Mouse (Mus musculus) adrenal gland, adult 10 weeks (tissue): Measurements from ENCODE around the gene AC153137.1. TPM values are rescaled to one million over a fixed set of nuclear protein-coding genes. Genes with fewer than 3 reads are reported as not detected.

Experiments used
- polyA plus RNA-seq: library from polyadenylated mRNA; stranded (reverse); fragments of 350-450 nt; fragmentation: Illumina TruSeq; extraction: RNeasy Lipid Tissue Mini Kit (QIAGEN cat#74804); gene quantifications from one replicate; pipeline ENCODE4 v1.2.3, GENCODE M21; 2014; ENCODE audit warnings: low read depth, low replicate concordance

The AC153137.1 gene
- polyA plus RNA-seq = not detected

GRCm38 (mm10) chr1:30977868-30978267, at the start of gene AC153137.1:
AC153137.1 (minus strand) TSS chr1:30977968.

Other genes starting within 250 kb of the AC153137.1 start
- 139 TPM for gene Phf3, start 104.0 kb downstream of the AC153137.1 start, polyA plus RNA-seq
- not detected for gene Lgsn, start 198.4 kb upstream of the AC153137.1 start, polyA plus RNA-seq
- not detected for gene 4931428L18Rik, start 244.7 kb upstream of the AC153137.1 start, polyA plus RNA-seq
- not detected for gene Pih1d3, start 244.9 kb upstream of the AC153137.1 start, polyA plus RNA-seq